Mouse (Mus musculus) urinary bladder, postnatal 10 days (tissue): ENCODE measurements around the gene B130006D01Rik.

Source experiments
- DNase-seq: peaks from one replicate; pipeline ENCODE4 v3.0.0; 2022; ENCODE audit warnings: low spot score

B130006D01Rik gene

GRCm38 (mm10) chr11:95771665-95772064 is 48.3 kb downstream of the B130006D01Rik start:
- DNase-seq = no peak

- no peak for DNase-seq
Observed at GRCm38 (mm10) chr11:95773264-95773663, 49.9 kb downstream of the B130006D01Rik start.
